Mouse (Mus musculus) intestine, embryonic 16.5 days (tissue): ENCODE measurements around the gene Med13l. TPM values are rescaled to one million over a fixed set of nuclear protein-coding genes. Genes with fewer than 3 reads are reported as not detected.

Experiments
- ATAC-seq: fragments of 200-750 bp; cut with Nextera tagmentation; 2 replicates; pipeline ENCODE4 v1.8.0; 2017; ENCODE audit warnings: moderate TSS enrichment, moderate library complexity
- H3K27ac ChIP-seq: fragments of 300-500 bp; sonication (generic); 2 replicates; pipeline ENCODE4 v1.5.1; 2014; ENCODE audit warnings: mild to moderate bottlenecking, low read length
- H3K27me3 ChIP-seq: fragments of 300-500 bp; sonication (generic); replicated peaks from 2 replicates; pipeline ENCODE4 v1.6.1; 2014; ENCODE audit warnings: low read length, control low read depth, mixed read lengths; ENCODE audit not compliant: control insufficient read depth, insufficient read depth
- H3K36me3 ChIP-seq: fragments of 300-500 bp; sonication (generic); 2 replicates; pipeline ENCODE4 v1.6.1; 2014; ENCODE audit warnings: low read length, control low read depth; ENCODE audit not compliant: control insufficient read depth, insufficient read depth
- H3K4me1 ChIP-seq: fragments of 300-500 bp; sonication (generic); 2 replicates; pipeline ENCODE4 v1.6.1; 2014; ENCODE audit warnings: low read length, control low read depth, mixed read lengths; ENCODE audit not compliant: control insufficient read depth, insufficient read depth
- H3K4me2 ChIP-seq: fragments of 300-500 bp; sonication (generic); 2 replicates; pipeline ENCODE4 v1.6.1; 2014; ENCODE audit warnings: low read depth, low read length, control low read depth
- H3K4me3 ChIP-seq: fragments of 300-500 bp; sonication (generic); 2 replicates; pipeline ENCODE4 v1.5.1; 2014; ENCODE audit warnings: mild to moderate bottlenecking, low read length
- H3K9ac ChIP-seq: fragments of 300-500 bp; sonication (generic); 2 replicates; pipeline ENCODE4 v1.6.1; 2014; ENCODE audit warnings: low read depth, low read length
- H3K9me3 ChIP-seq: fragments of 300-500 bp; sonication (generic); 2 replicates; pipeline ENCODE4 v1.6.1; 2016; ENCODE audit warnings: low read length, control low read depth; ENCODE audit not compliant: control insufficient read depth
- WGBS: fragments of 180-500 bp; shearing (Covaris S2); extraction: QIAGEN DNeasy Blood & Tissue Kit; methylation state at CpG from one replicate; pipeline ENCODE4 v1.1.7; 2014; 5-methylcytosine and 5-hydroxymethylcytosine counted together
- polyA plus RNA-seq: library from polyadenylated mRNA; unstranded; fragments of >200 nt; fragmentation: Nextera tagmentation; extraction: Ambion mirVana; gene quantifications from 2 replicates; pipeline ENCODE4 v1.2.1, GENCODE M21; 2015

Med13l gene
- polyA plus RNA-seq, 1 experiment from 2014 or later: 6.4 TPM

GRCm38 (mm10) chr5:118627630-118628029, 67.2 kb downstream of the Med13l start:
- H3K9me3 ChIP-seq: no peaks in the 10 kb centered on the region
- WGBS: 62% methylated on average over 5 of the region's 5 CpGs
- no peaks in the 10 kb centered on the region for H3K27me3 ChIP-seq
- no peak overlapping the region for H3K4me2 ChIP-seq
- H3K4me1 ChIP-seq: peaks cover 14% of the 10 kb centered on the region
- no peak overlapping the region for H3K4me3 ChIP-seq
- 0 out of 2 replicates have a peak overlapping the region, but pooled peaks have one; percentile 2 for H3K27ac ChIP-seq
- H3K36me3 ChIP-seq: no peaks in the 10 kb centered on the region
- no peak for ATAC-seq
- H3K9ac ChIP-seq: no peak overlapping the region

GRCm38 (mm10) chr5:118628211-118628610, 67.7 kb downstream of the Med13l start:
- Histone ChIP-seq H3K4me2 (no peak overlapping the region), H3K36me3 (no peaks in the 10 kb centered on the region), H3K4me3 (no peak overlapping the region), H3K9me3 (no peaks in the 10 kb centered on the region), H3K9ac (no peak overlapping the region), H3K27ac (0 out of 2 replicates have a peak overlapping the region, but pooled peaks have one; percentile 7), H3K27me3 (no peaks in the 10 kb centered on the region), H3K4me1 (peaks cover 17% of the 10 kb centered on the region)
- WGBS: 88% methylated on average over 4 of the region's 4 CpGs
- ATAC-seq: no peak

GRCm38 (mm10) chr5:118632346-118632745, 71.9 kb downstream of the Med13l start:
- ATAC-seq: no peak
- Histone ChIP-seq H3K4me1 (peaks cover 37% of the 10 kb centered on the region), H3K4me3 (no peak overlapping the region), H3K9me3 (no peaks in the 10 kb centered on the region), H3K27ac (no peak overlapping the region), H3K9ac (no peak overlapping the region), H3K36me3 (no peaks in the 10 kb centered on the region), H3K4me2 (no peak overlapping the region), H3K27me3 (no peaks in the 10 kb centered on the region)
- 77% methylated on average over 8 of the region's 8 CpGs for WGBS

GRCm38 (mm10) chr5:118633106-118633505, 72.6 kb downstream of the Med13l start:
- Histone ChIP-seq H3K27me3 (no peaks in the 10 kb centered on the region), H3K4me1 (peaks cover 36% of the 10 kb centered on the region), H3K9me3 (no peaks in the 10 kb centered on the region), H3K27ac (no peak overlapping the region), H3K9ac (no peak overlapping the region), H3K36me3 (no peaks in the 10 kb centered on the region), H3K4me2 (no peak overlapping the region), H3K4me3 (no peak overlapping the region)
- no peak for ATAC-seq
- WGBS: 49% methylated on average over 8 of the region's 8 CpGs

GRCm38 (mm10) chr5:118635476-118636187, 75.2 kb downstream of the Med13l start:
- no peak overlapping the region for H3K9ac ChIP-seq
- no peak for ATAC-seq
- H3K27ac ChIP-seq: peak overlapping the region; percentile 10
- H3K4me3 ChIP-seq: no peak overlapping the region
- 29% methylated on average over 11 of the region's 11 CpGs for WGBS
- no peak overlapping the region for H3K4me2 ChIP-seq
- peaks cover 41% of the 10 kb centered on the region for H3K4me1 ChIP-seq
- no peaks in the 10 kb centered on the region for H3K36me3 ChIP-seq
- no peaks in the 10 kb centered on the region for H3K9me3 ChIP-seq
- no peaks in the 10 kb centered on the region for H3K27me3 ChIP-seq

- peaks cover 45% of the 10 kb centered on the region for H3K4me1 ChIP-seq
- H3K27ac ChIP-seq: no peak overlapping the region
- no peaks in the 10 kb centered on the region for H3K9me3 ChIP-seq
- no peak overlapping the region for H3K4me3 ChIP-seq
- no peaks in the 10 kb centered on the region for H3K36me3 ChIP-seq
- WGBS: 85% methylated on average over 16 of the region's 16 CpGs
- H3K27me3 ChIP-seq: no peaks in the 10 kb centered on the region
- H3K4me2 ChIP-seq: no peak overlapping the region
- H3K9ac ChIP-seq: no peak overlapping the region
- no peak for ATAC-seq
These were observed 76.2 kb downstream of the Med13l start for GRCm38 (mm10) chr5:118636399-118637369.

- WGBS: 72% methylated on average over 4 of the region's 4 CpGs
- Histone ChIP-seq H3K9me3 (no peaks in the 10 kb centered on the region), H3K36me3 (no peaks in the 10 kb centered on the region), H3K4me2 (no peak overlapping the region), H3K9ac (no peak overlapping the region), H3K4me3 (no peak overlapping the region), H3K4me1 (peaks cover 46% of the 10 kb centered on the region), H3K27me3 (no peaks in the 10 kb centered on the region), H3K27ac (no peak overlapping the region)
- ATAC-seq: no peak
These were observed 77.5 kb downstream of the Med13l start for GRCm38 (mm10) chr5:118637931-118638330.

GRCm38 (mm10) chr5:118638534-118639109, 78.1 kb downstream of the Med13l start:
- H3K4me1 ChIP-seq: peaks cover 49% of the 10 kb centered on the region
- no peaks in the 10 kb centered on the region for H3K9me3 ChIP-seq
- no peak overlapping the region for H3K9ac ChIP-seq
- WGBS: 65% methylated on average over 9 of the region's 9 CpGs
- H3K27me3 ChIP-seq: no peaks in the 10 kb centered on the region
- ATAC-seq: no peak
- no peak overlapping the region for H3K4me2 ChIP-seq
- no peak overlapping the region for H3K27ac ChIP-seq
- H3K4me3 ChIP-seq: no peak overlapping the region
- no peaks in the 10 kb centered on the region for H3K36me3 ChIP-seq

- 56% methylated on average over 5 of the region's 5 CpGs for WGBS
- no peak for ATAC-seq
- Histone ChIP-seq H3K4me1 (peaks cover 48% of the 10 kb centered on the region), H3K9ac (no peak overlapping the region), H3K4me2 (no peak overlapping the region), H3K27ac (no peak overlapping the region), H3K9me3 (no peaks in the 10 kb centered on the region), H3K27me3 (no peaks in the 10 kb centered on the region), H3K36me3 (no peaks in the 10 kb centered on the region), H3K4me3 (no peak overlapping the region)
These were observed 78.7 kb downstream of the Med13l start for GRCm38 (mm10) chr5:118639117-118639707.
